Mouse (Mus musculus): ENCODE results near the gene Zfp13. TPM values are rescaled to one million over a fixed set of nuclear protein-coding genes. Genes with fewer than 3 reads are reported as not detected.
"Not testable (repeated sequence)": the region's sequence is repeated elsewhere in the genome, so short reads cannot be mapped to it uniquely, and the experiment has no call there.

The Zfp13 gene
- polyA plus RNA-seq, 1 experiment from 2014 or later, result 10.5 TPM

GRCm38 (mm10) chr17:23604394-23604793, 5.1 kb upstream of the Zfp13 start:
- H3K9me3 ChIP-seq, result no peaks in the 10 kb centered on the region
- H3K27me3 ChIP-seq (replicated peaks), result no peaks in the 10 kb centered on the region
- H3K4me1 ChIP-seq (replicated peaks), result peaks cover 9% of the 10 kb centered on the region; the same call in 1 of the 2 replicates
- no peak for ATAC-seq
- H3K4me2 ChIP-seq (replicated peaks), result no peak overlapping the region
- no peak overlapping the region for H3K4me3 ChIP-seq (replicated peaks)
- H3K9ac ChIP-seq, result no peak overlapping the region
- no peaks in the 10 kb centered on the region for H3K36me3 ChIP-seq
- WGBS, result 74% methylated on average over 7 of the region's 7 CpGs
- H3K27ac ChIP-seq, result no peak overlapping the region

- Histone ChIP-seq H3K27ac (no peak overlapping the region), H3K4me3 (replicated peaks) (no peak overlapping the region), H3K4me1 (replicated peaks) (peaks cover 9% of the 10 kb centered on the region; the same call in 1 of the 2 replicates), H3K9ac (no peak overlapping the region), H3K36me3 (no peaks in the 10 kb centered on the region), H3K27me3 (replicated peaks) (no peaks in the 10 kb centered on the region), H3K4me2 (replicated peaks) (no peak overlapping the region), H3K9me3 (no peaks in the 10 kb centered on the region)
- ATAC-seq, result no peak
- WGBS, result 74% methylated on average over 2 of the region's 2 CpGs
These were observed 4.3 kb upstream of the Zfp13 start for GRCm38 (mm10) chr17:23603542-23603941.

- no peak overlapping the region for H3K4me3 ChIP-seq (replicated peaks)
- H3K27me3 ChIP-seq (replicated peaks), result no peaks in the 10 kb centered on the region
- H3K9me3 ChIP-seq, result no peaks in the 10 kb centered on the region
- no peak overlapping the region for H3K9ac ChIP-seq
- peaks cover 9% of the 10 kb centered on the region; the same call in 1 of the 2 replicates for H3K4me1 ChIP-seq (replicated peaks)
- ATAC-seq, result no peak
- H3K4me2 ChIP-seq (replicated peaks), result no peak overlapping the region
- H3K36me3 ChIP-seq, result no peaks in the 10 kb centered on the region
- WGBS, result 52% methylated on average over 8 of the region's 8 CpGs
- H3K27ac ChIP-seq, result no peak overlapping the region
These were observed 3.8 kb upstream of the Zfp13 start for GRCm38 (mm10) chr17:23603077-23603476.

GRCm38 (mm10) chr17:23601836-23602585, 2.7 kb upstream of the Zfp13 start:
- WGBS, result 49% methylated on average over 10 of the region's 10 CpGs
- Histone ChIP-seq H3K27ac (no peak overlapping the region), H3K9ac (no peak overlapping the region), H3K4me3 (replicated peaks) (no peak overlapping the region), H3K36me3 (no peaks in the 10 kb centered on the region), H3K9me3 (no peaks in the 10 kb centered on the region), H3K4me2 (replicated peaks) (no peak overlapping the region), H3K27me3 (replicated peaks) (no peaks in the 10 kb centered on the region), H3K4me1 (replicated peaks) (peaks cover 9% of the 10 kb centered on the region; the same call in 1 of the 2 replicates)
- ATAC-seq, result no peak

GRCm38 (mm10) chr17:23600641-23601622, 1.6 kb upstream of the Zfp13 start, which contains the start of gene Zscan10:
Gene Zscan10, plus strand, starts transcription at chr17:23600856.
- WGBS, result 63% methylated on average over 15 of the region's 15 CpGs
- Histone ChIP-seq H3K4me3 (replicated peaks) (no peak within 1 kb of the TSS), H3K4me1 (replicated peaks) (peaks cover 9% of the 10 kb centered on the region; the same call in 1 of the 2 replicates), H3K36me3 (no peaks in the 10 kb centered on the region), H3K27me3 (replicated peaks) (no peaks in the 10 kb centered on the region), H3K9me3 (no peaks in the 10 kb centered on the region), H3K9ac (no peak within 1 kb of the TSS), H3K4me2 (replicated peaks) (peak within 1 kb of the TSS; percentile 72), H3K27ac (peak within 1 kb of the TSS; percentile 76; the same call in 1 of the 2 replicates)
- no peak for ATAC-seq

GRCm38 (mm10) chr17:23599605-23600063, 347 bp upstream of the Zfp13 start:
- Histone ChIP-seq H3K4me2 (replicated peaks) (peak overlapping the region; percentile 72), H3K9me3 (no peaks in the 10 kb centered on the region), H3K36me3 (no peaks in the 10 kb centered on the region), H3K27ac (peak overlapping the region; percentile 76), H3K27me3 (replicated peaks) (no peaks in the 10 kb centered on the region), H3K4me1 (replicated peaks) (peaks cover 9% of the 10 kb centered on the region; the same call in 1 of the 2 replicates), H3K9ac (peak overlapping the region; percentile 38), H3K4me3 (replicated peaks) (peak overlapping the region; percentile 48)
- peak; percentile 7; the same call in 1 of the 2 replicates for ATAC-seq
- 33% methylated on average over 7 of the region's 7 CpGs for WGBS

GRCm38 (mm10) chr17:23595139-23595538, 4.1 kb downstream of the Zfp13 start:
- not testable (repeated sequence) for H3K4me2 ChIP-seq (replicated peaks); H3K9me3 ChIP-seq; ATAC-seq; H3K27me3 ChIP-seq (replicated peaks); H3K9ac ChIP-seq; H3K27ac ChIP-seq; H3K36me3 ChIP-seq; H3K4me3 ChIP-seq (replicated peaks); H3K4me1 ChIP-seq (replicated peaks)
- 77% methylated on average over 4 of the region's 4 CpGs for WGBS

- H3K4me1 ChIP-seq (replicated peaks), result no peaks in the 10 kb centered on the region; the same call in 1 of the 2 replicates
- no peaks in the 10 kb centered on the region for H3K36me3 ChIP-seq
- WGBS, result 11% methylated on average over 13 of the region's 13 CpGs
- H3K4me2 ChIP-seq (replicated peaks), result peak overlapping the region; percentile 80
- H3K27me3 ChIP-seq (replicated peaks), result no peaks in the 10 kb centered on the region
- H3K4me3 ChIP-seq (replicated peaks), result peak overlapping the region; percentile 50
- no peaks in the 10 kb centered on the region for H3K9me3 ChIP-seq
- H3K27ac ChIP-seq, result peak overlapping the region; percentile 83
- peak; percentile 80 for ATAC-seq
- peak overlapping the region; percentile 50 for H3K9ac ChIP-seq
These were observed 6.4 kb downstream of the Zfp13 start for GRCm38 (mm10) chr17:23592926-23593300.

GRCm38 (mm10) chr17:23592208-23592925, 6.9 kb downstream of the Zfp13 start:
- no peaks in the 10 kb centered on the region for H3K27me3 ChIP-seq (replicated peaks)
- peak overlapping the region; percentile 80 for H3K4me2 ChIP-seq (replicated peaks)
- ATAC-seq, result peak; percentile 100
- no peaks in the 10 kb centered on the region for H3K36me3 ChIP-seq
- H3K9me3 ChIP-seq, result no peaks in the 10 kb centered on the region
- 6% methylated on average over 34 of the region's 34 CpGs for WGBS
- no peaks in the 10 kb centered on the region; the same call in 1 of the 2 replicates for H3K4me1 ChIP-seq (replicated peaks)
- H3K27ac ChIP-seq, result peak overlapping the region; percentile 83
- peak overlapping the region; percentile 50 for H3K9ac ChIP-seq
- H3K4me3 ChIP-seq (replicated peaks), result peak overlapping the region; percentile 50

- H3K27me3 ChIP-seq (replicated peaks), result no peaks in the 10 kb centered on the region
- no peak overlapping the region for H3K27ac ChIP-seq
- WGBS, result 62% methylated on average over 2 of the region's 2 CpGs
These were observed 12.0 kb downstream of the Zfp13 start for GRCm38 (mm10) chr17:23587253-23587652.

GRCm38 (mm10) chr17:23585721-23586491, 13.4 kb downstream of the Zfp13 start:
- no peaks in the 10 kb centered on the region for H3K9me3 ChIP-seq
- H3K27ac ChIP-seq, result no peak overlapping the region
- H3K4me2 ChIP-seq (replicated peaks), result peak overlapping the region; percentile 85
- H3K27me3 ChIP-seq (replicated peaks), result no peaks in the 10 kb centered on the region
- H3K9ac ChIP-seq, result peak overlapping the region; percentile 70
- H3K4me1 ChIP-seq (replicated peaks), result peaks cover 14% of the 10 kb centered on the region
- peak; percentile 90 for ATAC-seq
- H3K36me3 ChIP-seq, result peaks cover 3% of the 10 kb centered on the region; the same call in 1 of the 2 replicates
- 1% methylated on average over 22 of the region's 22 CpGs for WGBS
- peak overlapping the region; percentile 54 for H3K4me3 ChIP-seq (replicated peaks)

More at GRCm38 (mm10) chr17:23587253-23587652, 12.0 kb downstream of the Zfp13 start:
- Histone ChIP-seq H3K9me3 (no peaks in the 10 kb centered on the region), H3K4me3 (replicated peaks) (no peak overlapping the region), H3K4me2 (replicated peaks) (no peak overlapping the region), H3K9ac (no peak overlapping the region), H3K4me1 (replicated peaks) (peaks cover 14% of the 10 kb centered on the region), H3K36me3 (no peaks in the 10 kb centered on the region)
- no peak for ATAC-seq
